Mouse (Mus musculus) liver, embryonic 15.5 days (tissue): ENCODE measurements around the gene Myf6. TPM values are rescaled to one million over a fixed set of nuclear protein-coding genes. Genes with fewer than 3 reads are reported as not detected.

Experiments
- microRNA-seq: library from miRNA; unstranded; fragments of <30 nt; microRNA quantifications from one replicate; pipeline ENCODE4, GENCODE M21; 2016
- polyA plus RNA-seq: library from polyadenylated mRNA; unstranded; fragments of >200 nt; fragmentation: Nextera tagmentation; extraction: Ambion mirVana; gene quantifications from 2 replicates; pipeline ENCODE4 v1.2.1, GENCODE M21; 2015

Gene Myf6
- polyA plus RNA-seq, 1 experiment from 2014 or later, result 1.6 TPM

Small RNA genes lying within 50 kb of the gene (microRNA-seq; reads per million reads assigned to microRNA genes)
- not detected for gene Gm44403

Other genes with a start within 250 kb of the Myf6 start
- 1.3 and 1.4 TPM in 2 replicates for gene Lin7a, start 223.1 kb downstream of the Myf6 start, polyA plus RNA-seq
- gene Myf5, start 8.6 kb downstream of the Myf6 start, polyA plus RNA-seq, result 0.13 and 0.30 TPM in 2 replicates
- gene Ptprq, start 225.3 kb upstream of the Myf6 start, polyA plus RNA-seq, result not detected in 2 replicates